Mouse (Mus musculus): Measurements from ENCODE around the gene Lrrc1. TPM values are rescaled to one million over a fixed set of nuclear protein-coding genes. Genes with fewer than 3 reads are reported as not detected.
A peak's percentile ranks its signal among the peaks of the same experiment; 100 is the strongest.

Lrrc1 gene
- total and polyA plus RNA-seq, 2 experiments from 2014 or later, result 4.6 to 38.6 TPM

DNA sequence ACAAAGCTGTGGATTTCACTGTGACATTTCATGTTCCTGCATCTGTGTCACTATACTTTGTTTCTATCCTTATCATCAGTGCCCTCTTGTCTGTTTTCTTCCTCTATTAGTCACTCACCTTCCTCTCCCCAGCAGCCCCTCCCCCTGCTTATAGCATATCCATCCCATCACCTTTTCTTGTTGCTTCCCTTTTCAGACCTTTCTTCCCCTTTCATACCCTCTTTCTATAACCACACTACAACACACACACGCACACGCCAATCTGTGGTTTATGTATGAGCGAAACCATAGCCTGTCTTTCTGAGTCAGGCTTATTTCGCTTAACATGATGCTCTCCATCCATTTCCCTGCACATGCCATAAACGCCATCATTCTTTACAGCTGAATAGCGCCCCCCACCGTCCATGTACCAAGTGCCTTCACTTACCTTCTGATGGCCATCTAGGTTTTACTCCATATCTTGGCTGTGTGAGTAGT lies 6.4 kb upstream of the Lrrc1 start:
- Histone ChIP-seq H3K36me3 (ENCODE audit: insufficient read depth, low read length) (no peaks in the 10 kb centered on the region), H3K4me1 (ENCODE audit: insufficient read depth, low read length) (no peaks in the 10 kb centered on the region), H3K4me2 (ENCODE audit: low read depth, low read length, poor library complexity, severe bottlenecking) (no peak overlapping the region), H3K9ac (replicated peaks; ENCODE audit: low read length, poor library complexity, severe bottlenecking) (no peak overlapping the region), H3K27ac (ENCODE audit: low read depth, low read length) (no peak overlapping the region), H3K4me3 (ENCODE audit: low read depth, low read length) (no peak overlapping the region), H3K27me3 (ENCODE audit: insufficient read depth, low read length) (no peaks in the 10 kb centered on the region), H3K9me3 (ENCODE audit: low read length) (no peaks in the 10 kb centered on the region)
- TF ChIP-seq CTCF (IDR thresholded peaks at IDR 0.05), result no peak
- ATAC-seq (ENCODE audit: low FRiP score) (no peak), DNase-seq (ENCODE audit: low spot score) (no peak)
- 73% methylated on average over 7 of the region's 7 CpGs for WGBS

DNA sequence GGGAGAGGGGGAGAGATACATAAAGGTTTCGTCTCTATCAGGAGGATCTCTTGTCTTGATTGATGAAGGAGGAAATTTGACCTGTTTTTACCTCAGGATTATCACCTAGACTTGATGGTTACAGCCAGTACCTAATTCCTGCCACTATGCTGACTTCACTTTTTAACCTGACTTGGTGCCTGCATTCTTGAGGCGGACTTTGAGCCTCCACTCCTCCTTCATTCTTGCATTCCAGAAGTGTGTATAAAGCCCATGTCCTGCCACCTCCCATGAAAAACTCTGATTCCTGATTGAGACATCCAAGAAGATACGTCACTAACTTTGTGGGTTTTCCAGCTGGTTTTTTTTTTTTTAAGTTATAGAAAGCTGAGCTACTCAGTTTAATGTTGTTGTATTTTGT lies 1.3 kb upstream of the Lrrc1 start:
- no peak for ATAC-seq (ENCODE audit: low FRiP score)
- DNase-seq (ENCODE audit: low spot score), result no peak
- Histone ChIP-seq H3K27ac (ENCODE audit: low read depth, low read length) (no peak overlapping the region), H3K9me3 (ENCODE audit: low read length) (no peaks in the 10 kb centered on the region), H3K36me3 (ENCODE audit: insufficient read depth, low read length) (no peaks in the 10 kb centered on the region), H3K4me1 (ENCODE audit: insufficient read depth, low read length) (0 out of 2 replicates have a peak, but pooled peaks cover 3% of the 10 kb centered on the region), H3K9ac (replicated peaks; ENCODE audit: low read length, poor library complexity, severe bottlenecking) (no peak overlapping the region), H3K4me2 (ENCODE audit: low read depth, low read length, poor library complexity, severe bottlenecking) (no peak overlapping the region), H3K27me3 (ENCODE audit: insufficient read depth, low read length) (peaks cover 4% of the 10 kb centered on the region; the same call in 1 of the 2 replicates), H3K4me3 (ENCODE audit: low read depth, low read length) (no peak overlapping the region)
- 0 out of 2 replicates have a peak, but pooled peaks have one; percentile 12 for TF ChIP-seq CTCF (IDR thresholded peaks at IDR 0.05)
- WGBS, result 57% methylated on average over 3 of the region's 3 CpGs

DNA sequence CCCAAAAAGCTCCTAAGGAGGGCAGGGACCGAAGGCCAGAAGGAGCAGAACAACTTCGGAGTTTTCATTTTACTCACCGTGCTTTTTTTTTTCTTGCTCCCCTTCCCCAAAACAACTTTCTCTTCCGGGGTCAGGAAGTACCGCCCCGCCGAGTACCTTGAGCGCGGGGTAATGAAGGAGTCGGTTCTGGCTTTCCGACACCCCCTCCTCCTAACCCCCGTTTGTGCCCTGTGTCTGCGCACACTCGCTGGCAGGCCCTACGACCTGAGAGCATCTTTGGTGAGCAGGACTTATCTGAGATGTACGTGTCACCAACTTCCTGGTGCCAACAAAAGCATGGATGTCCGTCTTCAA lies 375 bp upstream of the Lrrc1 start:
- H3K36me3 ChIP-seq (ENCODE audit: insufficient read depth, low read length), result no peaks in the 10 kb centered on the region
- no peak for TF ChIP-seq CTCF (IDR thresholded peaks at IDR 0.05)
- peak overlapping the region; percentile 48; the same call in 1 of the 2 replicates for H3K27ac ChIP-seq (ENCODE audit: low read depth, low read length)
- H3K4me3 ChIP-seq (ENCODE audit: low read depth, low read length), result peak overlapping the region; percentile 63
- H3K27me3 ChIP-seq (ENCODE audit: insufficient read depth, low read length), result peaks cover 4% of the 10 kb centered on the region; the same call in 1 of the 2 replicates
- ATAC-seq (ENCODE audit: low FRiP score) (peak; percentile 50; the same call in 1 of the 2 replicates), DNase-seq (ENCODE audit: low spot score) (no peak)
- peak overlapping the region; percentile 99 for H3K4me2 ChIP-seq (ENCODE audit: low read depth, low read length, poor library complexity, severe bottlenecking)
- no peaks in the 10 kb centered on the region for H3K9me3 ChIP-seq (ENCODE audit: low read length)
- peak overlapping the region; percentile 59; the same call in 1 of the 2 replicates for H3K9ac ChIP-seq (replicated peaks; ENCODE audit: low read length, poor library complexity, severe bottlenecking)
- under 1% methylated on average over 17 of the region's 17 CpGs for WGBS
- H3K4me1 ChIP-seq (ENCODE audit: insufficient read depth, low read length), result 0 out of 2 replicates have a peak, but pooled peaks cover 3% of the 10 kb centered on the region

DNA sequence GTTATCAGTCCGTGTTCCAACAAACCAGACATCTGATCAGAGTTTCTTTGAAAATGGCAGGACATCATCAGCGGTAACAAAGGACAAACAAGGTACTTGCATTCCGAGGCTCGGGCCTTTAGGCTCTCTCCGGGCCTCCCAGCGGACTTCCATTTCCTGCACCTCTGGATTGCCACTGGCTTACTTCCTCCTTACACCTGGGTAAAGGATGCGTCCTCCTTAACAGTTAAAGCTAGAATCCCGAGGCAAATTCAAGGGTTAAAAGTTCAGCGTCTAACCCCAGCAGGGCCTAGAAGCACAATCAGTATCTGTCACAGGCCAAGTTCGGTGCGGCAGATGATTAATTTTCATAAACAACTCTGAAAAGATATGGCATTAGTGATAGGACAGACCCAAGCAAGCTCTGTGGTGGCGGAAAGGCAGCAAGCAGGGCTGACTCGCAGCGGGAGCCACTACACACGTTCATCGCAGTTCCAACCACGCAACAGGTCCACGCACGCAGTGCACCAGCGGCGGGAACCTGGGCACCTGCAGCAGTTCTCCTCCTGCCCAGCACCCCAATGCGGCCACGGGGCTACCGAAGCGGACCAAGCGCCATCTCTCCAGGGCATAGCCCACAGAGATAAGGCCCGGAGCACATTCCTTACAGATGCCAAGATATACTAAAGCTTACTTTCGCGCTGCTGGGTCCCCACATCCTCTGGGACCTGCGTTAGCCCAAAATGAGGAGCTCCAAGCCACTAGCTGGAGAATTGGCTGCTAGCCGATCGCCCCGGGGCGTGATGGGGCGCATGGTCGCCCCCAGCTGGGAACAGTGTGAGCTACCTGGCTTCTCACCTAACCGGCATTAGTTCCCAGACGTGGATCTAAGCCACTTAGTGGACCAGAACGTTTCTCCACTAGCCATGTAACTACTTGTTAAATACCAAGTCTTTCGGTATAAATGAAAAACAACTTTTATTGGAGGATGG lies 1.0 kb downstream of the Lrrc1 start:
- Histone ChIP-seq H3K4me2 (ENCODE audit: low read depth, low read length, poor library complexity, severe bottlenecking) (peak overlapping the region; percentile 99), H3K27ac (ENCODE audit: low read depth, low read length) (no peak overlapping the region), H3K4me1 (ENCODE audit: insufficient read depth, low read length) (0 out of 2 replicates have a peak, but pooled peaks cover 3% of the 10 kb centered on the region), H3K9ac (replicated peaks; ENCODE audit: low read length, poor library complexity, severe bottlenecking) (peak overlapping the region; percentile 59), H3K9me3 (ENCODE audit: low read length) (no peaks in the 10 kb centered on the region), H3K4me3 (ENCODE audit: low read depth, low read length) (peak overlapping the region; percentile 63), H3K36me3 (ENCODE audit: insufficient read depth, low read length) (no peaks in the 10 kb centered on the region), H3K27me3 (ENCODE audit: insufficient read depth, low read length) (peaks cover 4% of the 10 kb centered on the region; the same call in 1 of the 2 replicates)
- peak; percentile 13; the same call in 1 of the 2 replicates for TF ChIP-seq CTCF (IDR thresholded peaks at IDR 0.05)
- ATAC-seq (ENCODE audit: low FRiP score), result peak; percentile 32; the same call in 1 of the 2 replicates
- WGBS, result 2% methylated on average over 40 of the region's 40 CpGs
- peak; percentile 38 for DNase-seq (ENCODE audit: low spot score)

DNA sequence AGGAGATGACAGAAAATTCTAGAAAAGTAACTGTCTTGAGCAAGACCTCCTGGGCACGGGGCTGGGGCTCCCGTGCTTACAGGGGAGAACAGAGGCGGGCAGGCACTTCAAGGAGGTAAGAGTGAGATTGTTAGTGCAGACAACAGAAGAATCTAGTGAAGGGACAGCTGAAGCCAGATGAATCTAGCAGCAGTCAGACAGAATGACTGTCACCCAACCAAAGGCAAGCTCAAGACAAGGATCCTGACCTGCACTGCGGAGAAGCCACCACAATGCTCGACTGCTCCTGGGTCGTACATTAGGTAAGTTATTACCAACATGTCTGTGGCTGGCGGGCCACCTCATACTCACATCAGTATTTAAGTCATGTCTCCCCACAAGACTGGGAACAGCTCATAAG lies 3.1 kb downstream of the Lrrc1 start:
- H3K27ac ChIP-seq (ENCODE audit: low read depth, low read length), result no peak overlapping the region
- no peak for TF ChIP-seq CTCF (IDR thresholded peaks at IDR 0.05)
- 0 out of 2 replicates have a peak, but pooled peaks cover 3% of the 10 kb centered on the region for H3K4me1 ChIP-seq (ENCODE audit: insufficient read depth, low read length)
- H3K4me3 ChIP-seq (ENCODE audit: low read depth, low read length), result no peak overlapping the region
- peaks cover 4% of the 10 kb centered on the region; the same call in 1 of the 2 replicates for H3K27me3 ChIP-seq (ENCODE audit: insufficient read depth, low read length)
- H3K36me3 ChIP-seq (ENCODE audit: insufficient read depth, low read length), result no peaks in the 10 kb centered on the region
- DNase-seq (ENCODE audit: low spot score) (no peak), ATAC-seq (ENCODE audit: low FRiP score) (no peak)
- no peak overlapping the region for H3K9ac ChIP-seq (replicated peaks; ENCODE audit: low read length, poor library complexity, severe bottlenecking)
- 93% methylated on average over 7 of the region's 7 CpGs for WGBS
- H3K4me2 ChIP-seq (ENCODE audit: low read depth, low read length, poor library complexity, severe bottlenecking), result no peak overlapping the region
- H3K9me3 ChIP-seq (ENCODE audit: low read length), result no peaks in the 10 kb centered on the region

DNA sequence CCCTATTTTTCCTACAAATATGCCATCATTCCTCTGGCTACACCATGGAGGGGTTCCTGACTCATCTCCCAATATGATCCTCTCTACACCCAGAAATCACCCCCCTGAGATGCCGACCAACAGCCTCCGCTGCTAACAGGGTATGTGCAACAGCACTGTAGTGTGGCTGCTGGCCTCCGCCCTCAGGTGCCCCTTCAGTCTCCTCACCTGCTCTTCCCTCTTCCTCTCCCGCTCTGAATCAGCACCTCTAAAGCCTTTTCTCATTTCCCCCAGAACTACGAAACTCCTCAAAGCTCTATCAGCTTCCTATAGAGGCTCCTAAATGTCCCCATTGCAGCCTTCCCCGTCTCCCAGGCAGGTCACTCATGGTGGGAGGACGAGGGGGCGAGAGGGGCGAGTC lies 5.4 kb downstream of the Lrrc1 start:
- no peak overlapping the region for H3K27ac ChIP-seq (ENCODE audit: low read depth, low read length)
- no peak for TF ChIP-seq CTCF (IDR thresholded peaks at IDR 0.05)
- DNase-seq (ENCODE audit: low spot score), result no peak
- no peak for ATAC-seq (ENCODE audit: low FRiP score)
- H3K27me3 ChIP-seq (ENCODE audit: insufficient read depth, low read length), result peaks cover 4% of the 10 kb centered on the region
- 0 out of 2 replicates have a peak, but pooled peaks cover 13% of the 10 kb centered on the region for H3K4me1 ChIP-seq (ENCODE audit: insufficient read depth, low read length)
- no peak overlapping the region for H3K4me2 ChIP-seq (ENCODE audit: low read depth, low read length, poor library complexity, severe bottlenecking)
- 92% methylated on average over 9 of the region's 9 CpGs for WGBS
- no peaks in the 10 kb centered on the region for H3K36me3 ChIP-seq (ENCODE audit: insufficient read depth, low read length)
- H3K9me3 ChIP-seq (ENCODE audit: low read length), result no peaks in the 10 kb centered on the region
- no peak overlapping the region for H3K9ac ChIP-seq (replicated peaks; ENCODE audit: low read length, poor library complexity, severe bottlenecking)
- no peak overlapping the region for H3K4me3 ChIP-seq (ENCODE audit: low read depth, low read length)

Measured in midbrain, postnatal 0 days (tissue).